In genomic region chr1:180601806-180602205, GRCm38 (mm10) we compare ENCODE assay signal across 15 mouse cellular contexts. TPM values are rescaled to one million over a fixed set of nuclear protein-coding genes. Genes with fewer than 3 reads are reported as not detected.
DNase-seq lines count a peak whose midpoint lies in the region; ATAC-seq and TF ChIP-seq lines count a peak whose summit lies in the region.
"Had no signal": no experiment of that assay in that cellular context is flagged by ENCODE, and none has a peak within 500 bp of the region (broad histone marks: within the 10 kb centered on the region; RNA-seq: fewer than 3 reads in every experiment).

No protein-coding gene starts in this region.

- TF ChIP-seq CTCF in CH12.LX (conservative IDR thresholded peaks at IDR 0.05 in 1 of 2, IDR thresholded peaks at IDR 0.05 in 1 of 2; ENCODE audit: low read depth in 2 of 2, low read length in 2 of 2) = no peak

- 0 out of 2 replicates have a peak, but pooled peaks have one; percentile 15 for ATAC-seq in liver, embryonic 15.5 days (ENCODE audit: insufficient read depth)
- ATAC-seq: CD4-positive, CD25-positive, alpha-beta regulatory T cell, adult 4 months; forebrain, embryonic 15.5 days had no signal

- in situ Hi-C loops in CH12.LX (cut with MboI; ENCODE audit: low pct_ligation_motif_present, low pct_unique_long_range_greater_than_20kb, low sequenced_read_pairs) = no loop called here

- H3K9me3 ChIP-seq in CH12.LX (replicated peaks; ENCODE audit: low read length) = no peaks in the 10 kb centered on the region
- H3K9me3 ChIP-seq in liver, embryonic 15.5 days (replicated peaks) = no peaks in the 10 kb centered on the region
- H3K9me3 ChIP-seq: forebrain, embryonic 15.5 days; limb, embryonic 10.5 days had no signal

- peak overlapping the region; percentile 17; the same call in 1 of the 2 replicates for H3K4me2 ChIP-seq in CH12.LX (ENCODE audit: insufficient read depth, low read depth, poor library complexity, severe bottlenecking)
- no peak overlapping the region for H3K4me2 ChIP-seq in liver, embryonic 15.5 days
- H3K4me2 ChIP-seq: forebrain, embryonic 15.5 days had no signal

- WGBS in liver, embryonic 15.5 days (ENCODE audit: insufficient replicate concordance) = 40% methylated on average over 6 of the region's 6 CpGs

- H3K4me1 ChIP-seq in CH12.LX (ENCODE audit: control insufficient read depth in 1 of 2, insufficient read depth in 2 of 2) = peaks cover 44 to 91% of the 10 kb centered on the region in 2 experiments
- H3K4me1 ChIP-seq in liver, embryonic 15.5 days (replicated peaks) = no peaks in the 10 kb centered on the region; the same call in 1 of the 2 replicates
- H3K4me1 ChIP-seq: forebrain, embryonic 15.5 days; limb, embryonic 10.5 days had no signal

- TF ChIP-seq EP300 in CH12.LX (IDR thresholded peaks at IDR 0.05; ENCODE audit: low read length) = peak; percentile 91

- H3K36me3 ChIP-seq in CH12.LX (replicated peaks in 1 of 2; ENCODE audit: control insufficient read depth in 1 of 2, insufficient read depth in 1 of 2, low read length in 1 of 2) = peaks cover 50 to 84% of the 10 kb centered on the region in 2 experiments
- peaks cover 59% of the 10 kb centered on the region for H3K36me3 ChIP-seq in liver, embryonic 15.5 days (replicated peaks)

- H3K4me3 ChIP-seq in CH12.LX (replicated peaks in 1 of 3; ENCODE audit: low read depth in 2 of 3, low read length in 2 of 3, poor library complexity in 1 of 3) = no peak overlapping the region
- no peak overlapping the region for H3K4me3 ChIP-seq in liver, embryonic 15.5 days (replicated peaks)
- H3K4me3 ChIP-seq: forebrain, embryonic 15.5 days; limb, embryonic 10.5 days had no signal

- peak; percentile 9 for DNase-seq in kidney, adult 9 months
- no peak for DNase-seq in kidney, adult 8-10 months
- peak; percentile 83 for DNase-seq in CH12.LX (ENCODE audit: extremely low read depth)
- DNase-seq in skeletal muscle tissue, adult 2 months (ENCODE audit: low read depth, low spot score) = peak; percentile 49
- DNase-seq in cerebellum, postnatal 4 days (ENCODE audit: low spot score in 2 of 2) = no peak
- DNase-seq in urinary bladder, postnatal 10 days (ENCODE audit: low spot score) = no peak
- DNase-seq in thymus, postnatal 36 days = no peak
- DNase-seq: cerebellum, postnatal 36 days; gastrocnemius, postnatal 10 days; kidney, postnatal 10 days; right cerebral cortex, postnatal 14 days had no signal

- H3K9ac ChIP-seq in CH12.LX (ENCODE audit: insufficient read depth, low read depth) = peak overlapping the region; percentile 33; the same call in 1 of the 2 replicates
- H3K9ac ChIP-seq in liver, embryonic 15.5 days = no peak overlapping the region
- H3K9ac ChIP-seq: forebrain, embryonic 15.5 days had no signal

- TF ChIP-seq POLR2A in CH12.LX (IDR thresholded peaks at IDR 0.05; ENCODE audit: low read depth, low read length) = peak; percentile 61

- H3K27ac ChIP-seq in CH12.LX (ENCODE audit: insufficient read depth, low read depth) = peak overlapping the region; percentile 86
- no peak overlapping the region for H3K27ac ChIP-seq in liver, embryonic 15.5 days (replicated peaks)
- H3K27ac ChIP-seq: forebrain, embryonic 15.5 days; limb, embryonic 10.5 days had no signal

- no peaks in the 10 kb centered on the region for H3K27me3 ChIP-seq in CH12.LX (replicated peaks)
- no peaks in the 10 kb centered on the region for H3K27me3 ChIP-seq in liver, embryonic 15.5 days
- H3K27me3 ChIP-seq: forebrain, embryonic 15.5 days had no signal

- TF ChIP-seq RAD21 in CH12.LX (IDR thresholded peaks at IDR 0.05; ENCODE audit: low read depth, low read length) = no peak; the same call in 1 of the 2 replicates

- dilution Hi-C loops in CH12.LX (cut with MboI; ENCODE audit: extremely low pct_ligation_motif_present, extremely low pct_unique_long_range_greater_than_20kb, low sequenced_read_pairs) = no loop called here

- H3K79me2 ChIP-seq in CH12.LX (replicated peaks; ENCODE audit: control insufficient read depth, extremely low read depth, insufficient read depth, poor library complexity, severe bottlenecking) = no peaks in the 10 kb centered on the region

TF ChIP-seq in CH12.LX, 34 proteins besides CTCF, POLR2A, EP300 and RAD21:
- TF ChIP-seq ELF1 (IDR thresholded peaks at IDR 0.05; ENCODE audit: low read depth, low read length) (peak; percentile 58), ZNF384 (IDR thresholded peaks at IDR 0.05; ENCODE audit: low read depth, low read length) (no peak), MEF2A (IDR thresholded peaks at IDR 0.05; ENCODE audit: borderline replicate concordance, low read depth, low read length) (peak; percentile 77; the same call in 1 of the 2 replicates), MAZ (IDR thresholded peaks at IDR 0.05; ENCODE audit: low read depth, low read length) (no peak), IRF4 (IDR thresholded peaks at IDR 0.05; ENCODE audit: low read depth, low read length) (peak; percentile 97), JUN (IDR thresholded peaks at IDR 0.05; ENCODE audit: insufficient read depth, low read depth, low read length) (peak; percentile 15; the same call in 1 of the 2 replicates), NRF1 (IDR thresholded peaks at IDR 0.05; ENCODE audit: low read depth, low read length) (no peak), ETS1 (conservative IDR thresholded peaks at IDR 0.05; ENCODE audit: low read depth, low read length) (peak; percentile 78), CHD2 (IDR thresholded peaks at IDR 0.05; ENCODE audit: low read length) (no peak), CHD1 (IDR thresholded peaks at IDR 0.05; ENCODE audit: low read depth, low read length) (no peak), SIN3A (IDR thresholded peaks at IDR 0.05; ENCODE audit: low read length) (peak; percentile 90), NELFE (IDR thresholded peaks at IDR 0.05; ENCODE audit: low read depth, low read length) (no peak), ZMIZ1 (IDR thresholded peaks at IDR 0.05; ENCODE audit: low read depth, low read length) (no peak), USF1 (IDR thresholded peaks at IDR 0.05; ENCODE audit: low read depth, low read length) (peak; percentile 91), POLR2AphosphoS2 (IDR thresholded peaks at IDR 0.05; ENCODE audit: low read depth, low read length) (no peak; the same call in 1 of the 2 replicates), MAX (IDR thresholded peaks at IDR 0.05; ENCODE audit: low read length) (peak; percentile 99), PAX5 (IDR thresholded peaks at IDR 0.05; ENCODE audit: low read length) (no peak), ZC3H11A (IDR thresholded peaks at IDR 0.05; ENCODE audit: low read depth, low read length) (no peak), RCOR1 (conservative IDR thresholded peaks at IDR 0.05; ENCODE audit: low read depth, low read length) (no peak), MXI1 (IDR thresholded peaks at IDR 0.05; ENCODE audit: low read depth, low read length) (peak; percentile 99), GABPA (IDR thresholded peaks at IDR 0.05; ENCODE audit: insufficient replicate concordance, low read depth, low read length) (no peak), BHLHE40 (IDR thresholded peaks at IDR 0.05; ENCODE audit: low read depth, low read length) (peak; percentile 97), HCFC1 (IDR thresholded peaks at IDR 0.05; ENCODE audit: low read depth, low read length) (no peak), JUND (conservative IDR thresholded peaks at IDR 0.05; ENCODE audit: low read depth, low read length) (no peak; the same call in 1 of the 2 replicates), E2F4 (IDR thresholded peaks at IDR 0.05; ENCODE audit: insufficient replicate concordance, low read depth, low read length) (no peak), ZKSCAN1 (IDR thresholded peaks at IDR 0.05; ENCODE audit: borderline replicate concordance, low read depth, low read length) (no peak), MYC (IDR thresholded peaks at IDR 0.05; ENCODE audit: low read depth, low read length) (peak; percentile 97), USF2 (conservative IDR thresholded peaks at IDR 0.05; ENCODE audit: low read depth, low read length) (peak; percentile 82), TCF12 (IDR thresholded peaks at IDR 0.05; ENCODE audit: low read depth, low read length) (peak; percentile 57), TBP (conservative IDR thresholded peaks at IDR 0.05; ENCODE audit: low read depth, low read length) (peak; percentile 60; the same call in 1 of the 2 replicates), MAFK (IDR thresholded peaks at IDR 0.05; ENCODE audit: insufficient replicate concordance, low read length) (peak; percentile 32; the same call in 1 of the 2 replicates), UBTF (IDR thresholded peaks at IDR 0.05; ENCODE audit: low read depth, low read length) (no peak), KAT2A (IDR thresholded peaks at IDR 0.05; ENCODE audit: insufficient replicate concordance, low read length) (no peak), SMC3 (IDR thresholded peaks at IDR 0.05; ENCODE audit: low read depth, low read length) (no peak; the same call in 1 of the 2 replicates)

RNA-seq across cellular contexts. Expression of gene Parp1, which starts 33.1 kb away (rescaled TPM):
- total RNA-seq in CH12.LX (2012; rRNA removed) (313 and 333 TPM in 2 replicates), CH12.LX (2014; rRNA removed) (304 and 310 TPM in 2 replicates)
- 310 and 344 TPM in 2 replicates for polyA plus RNA-seq in CH12.LX (2012; ENCODE audit: insufficient read length, low read depth)
- polyA plus RNA-seq in liver, embryonic 15.5 days (2015; fragmentation: Nextera tagmentation; extraction: Ambion mirVana) = 54.5 and 62.7 TPM in 2 replicates

RNA-seq across cellular contexts. Expression of gene Lin9, which starts 39.1 kb away (rescaled TPM):
- total RNA-seq in CH12.LX (2012; rRNA removed) (7.6 and 10.5 TPM in 2 replicates), CH12.LX (2014; rRNA removed) (24.5 and 24.7 TPM in 2 replicates)
- polyA plus RNA-seq in CH12.LX (2012; ENCODE audit: insufficient read length, low read depth) = 13.5 and 13.7 TPM in 2 replicates
- 9.6 and 9.8 TPM in 2 replicates for polyA plus RNA-seq in liver, embryonic 15.5 days (2015; fragmentation: Nextera tagmentation; extraction: Ambion mirVana)

Comparison
In these comparisons a context has a peak if more than half of its experiments do, and no peak if none do; other contexts are left out.
1. DNase-seq: peak in kidney, adult 9 months (single experiment), CH12.LX (single experiment) and skeletal muscle tissue, adult 2 months (single experiment); none in kidney, adult 8-10 months (0 of 2), cerebellum, postnatal 4 days (0 of 2), urinary bladder, postnatal 10 days (single experiment) and thymus, postnatal 36 days (0 of 2).